Mouse (Mus musculus) small intestine, adult 2 months (tissue): ENCODE measurements at regions not wholly inside any gene's neighbourhood (a gene's known extent, or its start where the extent isn't known, plus 50 kb on each side); places are given as distances from the start of the nearest gene placed in this dataset.

ENCODE experiments used
- CTCF ChIP-seq: fragments of 200-500 bp; IDR thresholded peaks from 2 replicates; pipeline ENCODE4 v1.5.1; 2012; ENCODE audit warnings: low read depth, mild to moderate bottlenecking, control low read depth, inconsistent platforms, low read length, moderate library complexity, mixed read lengths; ENCODE audit not compliant: insufficient replicate concordance, insufficient read length; ENCODE audit errors: extremely low read depth
- POLR2A ChIP-seq: fragments of 200-500 bp; IDR thresholded peaks from 2 replicates; pipeline ENCODE4 v1.6.1; 2012; ENCODE audit warnings: low read depth, mild to moderate bottlenecking, control low read depth, inconsistent platforms, low read length, moderate library complexity

DNA sequence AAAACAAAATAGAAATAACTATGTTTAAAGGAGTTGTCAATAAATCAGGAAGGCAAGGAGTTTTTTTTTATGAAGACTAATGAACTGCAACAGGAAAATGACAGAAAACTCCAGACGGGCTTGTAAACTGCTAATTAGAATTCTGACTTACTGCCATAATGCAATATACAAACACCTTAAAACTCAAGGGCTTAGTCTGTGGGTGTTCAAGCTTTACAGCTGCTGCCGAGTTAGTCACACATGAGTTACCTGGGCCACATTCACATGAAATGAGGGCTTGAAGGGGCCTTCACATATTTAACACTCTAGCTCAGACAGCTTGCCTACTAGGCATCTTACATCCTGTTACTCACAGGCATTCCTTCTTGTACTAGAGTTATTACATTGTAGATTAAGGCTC lies 256.9 kb downstream of the Aldoart1 start:
- TF ChIP-seq CTCF (no peak), POLR2A (no peak)
